Comparison of ENCODE assay signal across 11 mouse cellular contexts in the genomic region with DNA sequence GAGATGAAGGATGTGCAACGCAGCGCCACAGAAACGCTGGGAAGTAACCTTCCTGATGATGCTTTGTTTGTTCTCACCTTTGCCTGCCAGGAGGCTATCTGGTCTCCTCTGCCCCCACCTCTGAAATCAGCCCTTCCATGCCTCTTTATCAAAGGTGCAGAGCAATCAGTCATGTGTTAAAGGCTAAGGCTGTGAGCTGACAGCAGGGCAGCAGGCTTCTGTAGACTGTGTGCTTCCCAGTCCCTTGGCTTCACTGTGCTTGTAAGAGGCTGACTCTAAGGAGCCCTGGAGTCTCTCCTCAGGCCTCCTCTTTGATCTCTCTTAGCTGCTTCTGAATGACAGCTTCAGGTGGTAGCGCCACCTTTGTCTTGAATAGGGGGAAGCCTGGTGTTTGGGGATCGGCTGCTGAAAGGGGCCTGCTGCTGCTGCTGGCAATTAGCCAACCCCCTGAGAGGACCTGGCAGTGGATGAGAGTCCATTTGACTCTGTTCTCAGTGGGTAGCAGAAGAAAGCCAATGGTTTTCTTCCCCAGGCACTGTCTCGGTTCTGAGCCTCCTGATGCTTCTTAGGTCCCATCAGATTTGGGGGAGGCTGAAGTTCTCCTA.
DNase-seq lines count a peak whose midpoint lies in the region; ATAC-seq and TF ChIP-seq lines count a peak whose summit lies in the region.
"Had no signal": no experiment of that assay in that cellular context is flagged by ENCODE, and none has a peak within 500 bp of the region (broad histone marks: within the 10 kb centered on the region; RNA-seq: fewer than 3 reads in every experiment).

No protein-coding gene starts in this region.

- H3K4me2 ChIP-seq in heart, postnatal 0 days (ENCODE audit: low read depth, low read length) = no peak overlapping the region
- H3K4me2 ChIP-seq in stomach, embryonic 15.5 days = no peak overlapping the region
- no peak overlapping the region for H3K4me2 ChIP-seq in stomach, postnatal 0 days (replicated peaks; ENCODE audit: low read depth)
- no peak overlapping the region for H3K4me2 ChIP-seq in intestine, postnatal 0 days (replicated peaks; ENCODE audit: low read depth)

- DNase-seq in cerebellum, adult 18-20 months = peak; percentile 7 to 8
- DNase-seq in cerebellum, adult 9-10 months = no peak
- DNase-seq in heart, postnatal 0 days (ENCODE audit: low spot score) = peak; percentile 7
- no peak for DNase-seq in heart, adult 18-20 months
- no peak for DNase-seq in stomach, postnatal 0 days (ENCODE audit: low spot score)
- DNase-seq: kidney, postnatal 10 days; lung, postnatal 4 days had no signal

- TF ChIP-seq CTCF in heart, postnatal 0 days (IDR thresholded peaks at IDR 0.05; ENCODE audit: low read depth) = no peak
- no peak for TF ChIP-seq CTCF in stomach, postnatal 0 days (IDR thresholded peaks at IDR 0.05; ENCODE audit: low read depth)
- no peak for TF ChIP-seq CTCF in intestine, postnatal 0 days (IDR thresholded peaks at IDR 0.05; ENCODE audit: low read depth)

- H3K27me3 ChIP-seq in heart, postnatal 0 days (ENCODE audit: control insufficient read depth, insufficient read depth, low read length) = 0 out of 2 replicates have a peak, but pooled peaks cover 3% of the 10 kb centered on the region
- no peaks in the 10 kb centered on the region for H3K27me3 ChIP-seq in stomach, embryonic 15.5 days (replicated peaks)
- no peaks in the 10 kb centered on the region for H3K27me3 ChIP-seq in stomach, postnatal 0 days (ENCODE audit: control insufficient read depth, insufficient read depth, low read length)
- no peaks in the 10 kb centered on the region for H3K27me3 ChIP-seq in intestine, postnatal 0 days (replicated peaks; ENCODE audit: control insufficient read depth, insufficient read depth, low read length)

- H3K4me1 ChIP-seq in heart, postnatal 0 days (ENCODE audit: control insufficient read depth, insufficient read depth) = no peaks in the 10 kb centered on the region; the same call in 1 of the 2 replicates
- H3K4me1 ChIP-seq in stomach, embryonic 15.5 days = no peaks in the 10 kb centered on the region
- H3K4me1 ChIP-seq in stomach, postnatal 0 days (replicated peaks; ENCODE audit: control insufficient read depth, insufficient read depth) = no peaks in the 10 kb centered on the region
- no peaks in the 10 kb centered on the region for H3K4me1 ChIP-seq in intestine, postnatal 0 days (replicated peaks; ENCODE audit: control insufficient read depth, insufficient read depth, low read length)

- H3K4me3 ChIP-seq in heart, postnatal 0 days (ENCODE audit: low read depth, low read length) = no peak overlapping the region
- H3K4me3 ChIP-seq in stomach, embryonic 15.5 days (replicated peaks) = no peak overlapping the region
- no peak overlapping the region for H3K4me3 ChIP-seq in stomach, postnatal 0 days (ENCODE audit: low read depth, low read length)
- H3K4me3 ChIP-seq in intestine, postnatal 0 days (ENCODE audit: low read depth, low read length) = no peak overlapping the region
- H3K4me3 ChIP-seq: embryonic facial prominence, embryonic 10.5 days had no signal

- H3K9ac ChIP-seq in heart, postnatal 0 days (replicated peaks; ENCODE audit: low read depth, low read length) = no peak overlapping the region
- no peak overlapping the region for H3K9ac ChIP-seq in stomach, embryonic 15.5 days
- H3K9ac ChIP-seq in stomach, postnatal 0 days (ENCODE audit: low read length) = no peak overlapping the region
- no peak overlapping the region for H3K9ac ChIP-seq in intestine, postnatal 0 days (ENCODE audit: low read depth, low read length)

- no peak for ATAC-seq in heart, postnatal 0 days (ENCODE audit: insufficient read depth, low read depth)
- 0 out of 2 replicates have a peak, but pooled peaks have one; percentile 31 for ATAC-seq in stomach, embryonic 15.5 days (ENCODE audit: insufficient read depth, low FRiP score, low read depth)
- ATAC-seq in stomach, postnatal 0 days (ENCODE audit: low FRiP score, low TSS enrichment) = no peak
- ATAC-seq in megakaryocyte-erythroid progenitor cell, adult 5-6 weeks (replicated peaks; ENCODE audit: low FRiP score, low TSS enrichment, poor library complexity, severe bottlenecking) = no peak
- no peak for ATAC-seq in intestine, postnatal 0 days

- WGBS in heart, postnatal 0 days = 10% methylated on average over 6 of the region's 6 CpGs
- 30% methylated on average over 6 of the region's 6 CpGs for WGBS in stomach, embryonic 15.5 days
- WGBS in stomach, postnatal 0 days = 30% methylated on average over 6 of the region's 6 CpGs
- WGBS in intestine, postnatal 0 days = 39% methylated on average over 6 of the region's 6 CpGs

- TF ChIP-seq EP300 in heart, postnatal 0 days (IDR thresholded peaks at IDR 0.05; ENCODE audit: low read depth) = no peak
- TF ChIP-seq EP300 in stomach, postnatal 0 days (optimal IDR thresholded peaks at IDR 0.05) = no peak

- H3K27ac ChIP-seq in heart, postnatal 0 days (ENCODE audit: low read depth) = no peak overlapping the region
- H3K27ac ChIP-seq in stomach, embryonic 15.5 days = no peak overlapping the region
- no peak overlapping the region for H3K27ac ChIP-seq in stomach, postnatal 0 days (replicated peaks)
- H3K27ac ChIP-seq in intestine, postnatal 0 days (ENCODE audit: low read depth, low read length) = no peak overlapping the region
- H3K27ac ChIP-seq: embryonic facial prominence, embryonic 10.5 days had no signal

- no peaks in the 10 kb centered on the region for H3K36me3 ChIP-seq in heart, postnatal 0 days (replicated peaks; ENCODE audit: control insufficient read depth, insufficient read depth, low read length)
- no peaks in the 10 kb centered on the region for H3K36me3 ChIP-seq in stomach, embryonic 15.5 days
- H3K36me3 ChIP-seq in stomach, postnatal 0 days (ENCODE audit: control insufficient read depth, insufficient read depth, low read length) = no peaks in the 10 kb centered on the region
- no peaks in the 10 kb centered on the region for H3K36me3 ChIP-seq in intestine, postnatal 0 days (ENCODE audit: control insufficient read depth, insufficient read depth)
- H3K36me3 ChIP-seq: embryonic facial prominence, embryonic 10.5 days had no signal

- no peaks in the 10 kb centered on the region for H3K9me3 ChIP-seq in heart, postnatal 0 days (replicated peaks; ENCODE audit: control insufficient read depth, low read length)
- no peaks in the 10 kb centered on the region for H3K9me3 ChIP-seq in stomach, embryonic 15.5 days
- H3K9me3 ChIP-seq in stomach, postnatal 0 days (ENCODE audit: control insufficient read depth, low read length) = no peaks in the 10 kb centered on the region
- no peaks in the 10 kb centered on the region for H3K9me3 ChIP-seq in intestine, postnatal 0 days (ENCODE audit: control insufficient read depth)
- H3K9me3 ChIP-seq: embryonic facial prominence, embryonic 10.5 days had no signal

Comparison
In these comparisons a context has a peak if more than half of its experiments do, and no peak if none do; other contexts are left out.
1. DNase-seq: peak in cerebellum, adult 18-20 months (2 of 2) and heart, postnatal 0 days (single experiment); none in cerebellum, adult 9-10 months (single experiment), heart, adult 18-20 months (0 of 2) and stomach, postnatal 0 days (single experiment).